Mouse (Mus musculus) cortical plate, adult 2 months (tissue): ENCODE data around the gene Gzf1.

Source experiments
- CTCF ChIP-seq: fragments of 200-500 bp; IDR thresholded peaks from 2 replicates; pipeline ENCODE4 v1.5.1; 2011; ENCODE audit warnings: mild to moderate bottlenecking, control low read depth, low read length; ENCODE audit not compliant: insufficient read depth; ENCODE audit errors: extremely low read depth
- POLR2A ChIP-seq: fragments of 200-500 bp; IDR thresholded peaks from 2 replicates; pipeline ENCODE4 v1.6.1; 2011; ENCODE audit warnings: mild to moderate bottlenecking, low read length, control low read depth; ENCODE audit not compliant: insufficient read depth; ENCODE audit errors: extremely low read depth

DNA sequence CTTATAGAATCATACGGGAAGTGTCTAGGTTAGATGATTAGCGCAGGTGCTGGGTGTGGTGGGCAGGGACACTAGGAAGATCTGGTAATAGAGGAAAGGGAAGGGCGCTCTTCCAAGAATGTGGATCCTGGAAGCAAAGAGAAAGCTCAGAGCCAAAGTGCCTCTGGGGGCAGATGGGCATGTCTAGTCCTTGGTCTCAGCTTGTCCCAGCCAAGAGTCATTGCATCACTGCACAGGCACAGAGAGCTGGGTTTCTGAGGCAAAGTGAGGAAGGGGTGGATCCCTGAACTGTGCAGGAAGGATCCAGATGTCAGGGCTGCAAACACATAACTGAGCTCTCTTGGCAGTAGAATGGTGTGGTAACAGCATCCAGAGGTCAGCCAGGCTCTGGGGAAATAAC lies 49.2 kb upstream of the Gzf1 start:
- TF ChIP-seq POLR2A, result no peak
- no peak for TF ChIP-seq CTCF
